Mouse (Mus musculus): Measurements from ENCODE around the gene Cd300a.

DNA sequence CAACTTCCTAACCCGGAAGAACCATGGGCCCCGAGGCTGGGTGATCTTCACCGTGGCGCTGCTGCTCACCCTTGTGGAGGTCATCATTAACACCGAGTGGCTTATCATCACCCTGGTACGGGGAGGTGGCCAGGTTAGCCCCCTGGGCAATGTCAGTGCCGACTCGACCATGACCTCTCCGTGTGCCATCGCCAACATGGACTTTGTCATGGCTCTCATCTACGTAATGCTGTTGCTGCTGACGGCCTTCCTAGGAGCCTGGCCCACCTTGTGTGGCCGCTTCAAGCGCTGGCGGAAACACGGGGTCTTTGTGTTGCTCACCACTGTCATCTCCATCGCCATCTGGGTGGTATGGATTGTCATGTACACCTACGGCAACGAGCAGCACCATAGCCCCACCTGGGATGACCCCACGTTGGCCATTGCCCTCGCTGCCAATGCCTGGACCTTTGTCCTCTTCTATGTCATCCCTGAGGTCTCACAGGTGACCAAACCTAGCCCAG, 25.9 kb upstream of the Cd300a start:
- no peak for TF ChIP-seq CTCF (IDR thresholded peaks at IDR 0.05 in 2 of 3, conservative IDR thresholded peaks at IDR 0.05 in 1 of 3; ENCODE audit: control insufficient read depth in 1 of 3, insufficient read depth in 1 of 3, low read depth in 2 of 3, low read length in 3 of 3, poor library complexity in 1 of 3, severe bottlenecking in 1 of 3)
- TF ChIP-seq HCFC1 (IDR thresholded peaks at IDR 0.05; ENCODE audit: low read depth, low read length): no peak
- no peak for TF ChIP-seq POLR2A (IDR thresholded peaks at IDR 0.05; ENCODE audit: control insufficient read depth in 1 of 2, insufficient read depth in 1 of 2, low read depth in 1 of 2, low read length in 2 of 2, poor library complexity in 1 of 2)
- no peak for TF ChIP-seq GABPA (IDR thresholded peaks at IDR 0.05; ENCODE audit: low read depth, low read length)
- no peak for TF ChIP-seq ZNF384 (IDR thresholded peaks at IDR 0.05; ENCODE audit: low read depth, low read length)
- TF ChIP-seq USF2 (IDR thresholded peaks at IDR 0.05; ENCODE audit: borderline replicate concordance in 1 of 2, insufficient read depth in 1 of 2, low read depth in 1 of 2, low read length in 2 of 2): no peak
- TF ChIP-seq JUND (IDR thresholded peaks at IDR 0.05; ENCODE audit: low read depth, low read length): no peak
- TF ChIP-seq ZKSCAN1 (IDR thresholded peaks at IDR 0.05; ENCODE audit: low read depth, low read length): no peak
- no peak for TF ChIP-seq USF1 (IDR thresholded peaks at IDR 0.05; ENCODE audit: low read depth, low read length)
- TF ChIP-seq CHD1 (IDR thresholded peaks at IDR 0.05; ENCODE audit: low read depth, low read length): no peak
- TF ChIP-seq MAZ (IDR thresholded peaks at IDR 0.05; ENCODE audit: low read depth, low read length): no peak
- no peak for TF ChIP-seq POLR2AphosphoS2 (IDR thresholded peaks at IDR 0.05; ENCODE audit: low read length)
